Mouse (Mus musculus) frontal cortex, adult (tissue): ENCODE data around the gene Arl4d.
A peak's percentile ranks its signal among the peaks of the same experiment; 100 is the strongest.

Experiments
- ATAC-seq: cut with Nextera tagmentation; 2 replicates; pipeline ENCODE4 v1.9.2; 2017; ENCODE audit warnings: mild to moderate bottlenecking, moderate library complexity, mixed read lengths; ENCODE audit not compliant: low TSS enrichment

Gene Arl4d

GRCm38 (mm10) chr11:101677655-101678054 lies 12.3 kb downstream of the Arl4d start:
- ATAC-seq: no peak

GRCm38 (mm10) chr11:101678770-101679169 lies 13.4 kb downstream of the Arl4d start:
- ATAC-seq: no peak

- ATAC-seq: no peak
Measured at GRCm38 (mm10) chr11:101679907-101680306, 14.6 kb downstream of the Arl4d start.

- ATAC-seq: no peak
Measured at GRCm38 (mm10) chr11:101680634-101681325, 15.4 kb downstream of the Arl4d start.

- ATAC-seq: no peak
Measured at GRCm38 (mm10) chr11:101681968-101682367, 16.6 kb downstream of the Arl4d start.

GRCm38 (mm10) chr11:101682410-101682960 lies 17.1 kb downstream of the Arl4d start:
- ATAC-seq: no peak

- peak; percentile 77 for ATAC-seq
Measured at GRCm38 (mm10) chr11:101687351-101688301, 22.3 kb downstream of the Arl4d start.

- 0 out of 2 replicates have a peak, but pooled peaks have one; percentile 36 for ATAC-seq
Measured at GRCm38 (mm10) chr11:101689701-101690113, 24.4 kb downstream of the Arl4d start.

- no peak for ATAC-seq
Measured at GRCm38 (mm10) chr11:101690326-101690725, 25.0 kb downstream of the Arl4d start.

- peak; percentile 65; the same call in 1 of the 2 replicates for ATAC-seq
Measured at GRCm38 (mm10) chr11:101695906-101696661, 30.7 kb downstream of the Arl4d start.

- no peak for ATAC-seq
Measured at GRCm38 (mm10) chr11:101697156-101697861, 32.0 kb downstream of the Arl4d start.

GRCm38 (mm10) chr11:101698114-101698513 lies 32.8 kb downstream of the Arl4d start:
- ATAC-seq: no peak

- no peak for ATAC-seq
Measured at GRCm38 (mm10) chr11:101699556-101699955, 34.2 kb downstream of the Arl4d start.

GRCm38 (mm10) chr11:101699991-101700390 lies 34.6 kb downstream of the Arl4d start:
- no peak for ATAC-seq

- no peak; the same call in 1 of the 2 replicates for ATAC-seq
Measured at GRCm38 (mm10) chr11:101700446-101700845, 35.1 kb downstream of the Arl4d start.

- ATAC-seq: no peak
Measured at GRCm38 (mm10) chr11:101704081-101704480, 38.7 kb downstream of the Arl4d start.

- ATAC-seq: no peak
Measured at GRCm38 (mm10) chr11:101706764-101707448, 41.6 kb downstream of the Arl4d start.

- ATAC-seq: no peak
Measured at GRCm38 (mm10) chr11:101708482-101708881, 43.1 kb downstream of the Arl4d start.

GRCm38 (mm10) chr11:101712811-101713210 lies 47.5 kb downstream of the Arl4d start:
- ATAC-seq: no peak

- ATAC-seq: no peak
Measured at GRCm38 (mm10) chr11:101714012-101714411, 48.7 kb downstream of the Arl4d start.
